Mouse (Mus musculus): Measurements from ENCODE around the gene St7.

St7 gene

GRCm38 (mm10) chr6:17769972-17770644 is 77.4 kb downstream of the St7 start:
- no peak for DNase-seq

- no peak for DNase-seq
These were observed 78.1 kb downstream of the St7 start for GRCm38 (mm10) chr6:17770645-17771345.

GRCm38 (mm10) chr6:17771456-17771855 is 78.7 kb downstream of the St7 start:
- no peak for DNase-seq

GRCm38 (mm10) chr6:17772514-17772913 is 79.8 kb downstream of the St7 start:
- no peak for DNase-seq

GRCm38 (mm10) chr6:17776041-17776440 is 83.3 kb downstream of the St7 start:
- DNase-seq = peak; percentile 47 to 52

- no peak for DNase-seq
These were observed 84.5 kb downstream of the St7 start for GRCm38 (mm10) chr6:17777018-17777799.

- DNase-seq = no peak
These were observed 86.0 kb downstream of the St7 start for GRCm38 (mm10) chr6:17778648-17779202.

- no peak for DNase-seq
These were observed 90.8 kb downstream of the St7 start for GRCm38 (mm10) chr6:17783511-17783910.

- DNase-seq = peak; percentile 23 to 29
These were observed 91.8 kb downstream of the St7 start for GRCm38 (mm10) chr6:17784523-17784922.

- peak in 1 of 2 experiments; percentile 15 for DNase-seq
These were observed 92.5 kb downstream of the St7 start for GRCm38 (mm10) chr6:17785248-17785647.

GRCm38 (mm10) chr6:17787810-17788209 is 95.1 kb downstream of the St7 start:
- no peak for DNase-seq

- DNase-seq = no peak
These were observed 97.5 kb downstream of the St7 start for GRCm38 (mm10) chr6:17790251-17790650.

- no peak for DNase-seq
These were observed 100.7 kb downstream of the St7 start for GRCm38 (mm10) chr6:17793471-17793870.

- no peak for DNase-seq
These were observed 104.6 kb downstream of the St7 start for GRCm38 (mm10) chr6:17797271-17797713.

GRCm38 (mm10) chr6:17800694-17801093 is 108.0 kb downstream of the St7 start:
- DNase-seq = no peak

GRCm38 (mm10) chr6:17804468-17804867 is 111.7 kb downstream of the St7 start:
- DNase-seq = no peak

GRCm38 (mm10) chr6:17806569-17806968 is 113.8 kb downstream of the St7 start:
- DNase-seq = no peak

- no peak for DNase-seq
These were observed 118.3 kb downstream of the St7 start for GRCm38 (mm10) chr6:17811063-17811462.

GRCm38 (mm10) chr6:17811531-17811930 is 118.8 kb downstream of the St7 start:
- DNase-seq = no peak

GRCm38 (mm10) chr6:17814074-17814649 is 121.4 kb downstream of the St7 start:
- no peak for DNase-seq

GRCm38 (mm10) chr6:17816865-17817435 is 124.2 kb downstream of the St7 start:
- DNase-seq = no peak

- no peak for DNase-seq
These were observed 130.9 kb downstream of the St7 start for GRCm38 (mm10) chr6:17823614-17824013.

GRCm38 (mm10) chr6:17824735-17825134 is 132.0 kb downstream of the St7 start:
- DNase-seq = no peak

Data from B cell, adult 2 months (primary cell).